Mouse (Mus musculus) neutrophil, adult 5-6 weeks (primary cell): Measurements from ENCODE around the gene Nlrp4f. TPM values are rescaled to one million over a fixed set of nuclear protein-coding genes. Genes with fewer than 3 reads are reported as not detected.

Experiments used
- ATAC-seq: fragments of 151-379, 151-347 bp; 2 replicates; pipeline ENCODE4 v1.8.0; 2017; ENCODE audit warnings: mild to moderate bottlenecking, moderate TSS enrichment; ENCODE audit not compliant: insufficient number of reproducible peaks, poor library complexity, low FRiP score, severe bottlenecking; ENCODE audit errors: extremely low read depth
- total RNA-seq: library from RNA; stranded (forward); fragments of 200-1000 nt; gene quantifications from 2 replicates; pipeline ENCODE4 v1.2.3, GENCODE M21; 2017

The Nlrp4f gene
- not detected in 2 replicates for total RNA-seq

- ATAC-seq: no peak
These were observed at the start of gene Nlrp4f for GRCm38 (mm10) chr13:65205877-65206276. TSS of gene Nlrp4f (minus strand) at chr13:65205977.

- ATAC-seq: no peak
These were observed 37.5 kb upstream of the Nlrp4f start for GRCm38 (mm10) chr13:65243273-65243672.

DNA sequence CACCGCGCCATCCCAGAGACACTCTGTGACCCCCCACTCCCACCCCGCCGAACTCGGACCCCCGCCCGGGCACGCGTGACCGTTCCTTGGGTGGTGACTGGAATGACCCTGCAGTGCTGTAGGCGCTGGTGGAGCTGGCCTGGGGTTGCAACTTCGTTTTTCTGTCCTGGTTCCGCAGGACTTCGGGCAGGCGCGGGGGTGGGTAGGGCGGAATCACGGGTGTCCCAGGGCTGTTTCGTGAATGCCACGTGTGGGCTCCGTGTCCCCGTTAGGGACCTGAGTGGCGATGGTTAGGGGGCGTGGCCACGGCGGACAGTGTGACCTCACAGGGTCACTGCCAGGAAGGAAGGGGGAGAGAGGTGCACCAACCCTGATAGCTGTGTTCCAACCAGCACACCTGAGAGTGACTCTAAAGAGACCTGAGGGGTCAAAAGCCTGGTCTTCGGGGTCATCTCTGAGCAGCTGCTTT is 36.6 kb upstream of the Nlrp4f start:
- no peak for ATAC-seq

GRCm38 (mm10) chr13:65241627-65242318 is 36.0 kb upstream of the Nlrp4f start:
- peak; percentile 7; the same call in 1 of the 2 replicates for ATAC-seq

GRCm38 (mm10) chr13:65241099-65241626 is 35.4 kb upstream of the Nlrp4f start:
- peak; percentile 69 for ATAC-seq

DNA sequence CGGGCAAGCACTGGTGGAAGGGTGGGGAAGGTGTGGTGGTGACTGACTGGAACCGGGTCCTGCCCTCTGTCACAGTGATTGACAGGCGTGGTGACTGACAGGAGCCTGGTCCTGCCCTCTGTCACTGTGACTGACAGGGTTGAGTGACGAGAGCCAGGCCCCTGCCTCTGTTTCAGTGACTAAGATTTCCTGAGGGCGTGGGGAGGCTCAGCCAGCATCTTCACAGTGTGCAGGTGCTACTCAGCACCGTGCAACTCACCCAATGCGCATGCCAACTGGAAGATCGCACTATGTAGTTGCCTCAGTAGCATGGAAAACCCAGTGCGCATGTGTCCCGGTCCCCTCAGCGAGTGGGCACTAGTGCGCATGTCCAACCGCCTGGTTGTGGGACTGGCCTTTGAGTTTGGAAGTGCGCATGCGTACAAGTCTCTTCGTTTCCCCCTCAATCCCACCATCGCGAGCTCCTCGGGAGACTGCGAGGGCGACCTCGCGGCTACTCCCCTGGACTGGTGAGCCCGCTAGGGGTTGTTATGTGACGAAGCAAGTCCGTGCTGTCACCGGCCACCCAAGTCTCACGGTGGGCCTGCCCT is 34.8 kb upstream of the Nlrp4f start:
- peak; percentile 72 for ATAC-seq

GRCm38 (mm10) chr13:65237211-65237610 is 31.4 kb upstream of the Nlrp4f start:
- no peak for ATAC-seq

DNA sequence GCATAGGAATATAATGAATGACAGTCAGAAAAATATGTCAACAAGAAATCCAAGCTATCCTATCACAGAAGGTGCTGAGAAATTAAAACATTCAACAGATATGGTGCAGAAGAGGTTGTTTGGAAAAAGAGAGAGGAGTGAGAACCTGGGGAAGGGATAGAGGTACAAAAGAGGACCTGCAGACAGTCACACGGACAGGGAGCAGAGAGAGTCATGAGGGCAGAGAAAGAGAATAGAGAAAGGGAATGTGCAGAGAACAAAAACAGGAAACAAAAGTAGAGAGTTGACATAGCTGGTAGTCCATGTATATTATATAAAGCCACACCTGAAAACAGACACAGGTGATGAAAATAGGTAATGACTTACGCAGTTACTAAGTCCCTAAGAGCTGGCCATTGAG is 20.9 kb upstream of the Nlrp4f start:
- no peak for ATAC-seq

DNA sequence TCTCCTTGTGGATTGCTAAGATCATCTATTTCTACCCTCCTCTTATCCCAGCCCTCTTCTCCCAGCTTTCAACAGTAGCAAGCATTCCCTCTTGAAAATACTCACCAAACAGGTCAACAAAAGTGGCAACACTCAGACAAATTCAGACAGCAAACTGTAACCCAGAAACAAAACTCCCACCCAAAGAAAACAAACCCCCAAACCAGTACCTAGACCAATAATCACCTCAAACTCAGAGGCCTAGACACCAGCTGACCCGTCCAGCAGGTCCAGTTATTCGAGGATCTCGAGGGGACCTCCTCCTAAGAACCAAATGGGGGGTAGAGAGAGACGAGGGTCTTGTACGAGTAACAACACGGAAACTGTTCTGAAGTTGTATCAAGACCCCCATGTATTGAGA is 20.2 kb upstream of the Nlrp4f start:
- no peak for ATAC-seq

- ATAC-seq: no peak
These were observed 5.1 kb downstream of the Nlrp4f start for GRCm38 (mm10) chr13:65200667-65201066.

DNA sequence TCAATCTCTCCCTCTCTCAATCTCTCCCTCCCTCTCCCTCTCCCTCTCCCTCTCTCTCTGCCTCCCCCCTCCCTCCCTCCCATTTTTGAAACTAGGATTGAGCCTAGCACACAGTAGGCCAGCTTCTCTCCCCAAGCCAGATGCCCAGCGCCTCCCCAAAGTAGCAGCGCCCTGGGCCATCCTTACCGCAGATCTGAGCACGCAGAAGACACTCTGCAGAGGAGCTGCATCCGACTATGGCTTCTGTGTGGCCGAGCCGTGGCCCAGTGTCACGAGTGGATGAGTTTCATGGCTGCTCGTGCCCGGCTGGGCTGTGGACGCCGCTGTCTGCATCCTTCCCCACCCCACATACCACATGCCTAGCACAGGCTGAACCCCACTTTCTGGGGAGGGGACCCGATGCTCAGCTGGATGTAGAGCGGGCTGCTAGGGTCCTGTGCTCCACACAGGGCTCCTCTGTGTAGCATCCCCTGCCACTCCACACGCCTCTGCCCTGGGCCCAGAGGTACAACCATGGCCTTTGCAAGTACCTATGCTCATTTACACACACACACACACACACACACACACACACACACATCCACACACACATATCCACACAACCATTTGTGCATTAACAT is 29.2 kb downstream of the Nlrp4f start:
- no peak for ATAC-seq

- peak; percentile 70; the same call in 1 of the 2 replicates for ATAC-seq
These were observed 29.9 kb downstream of the Nlrp4f start for GRCm38 (mm10) chr13:65175734-65176471.

GRCm38 (mm10) chr13:65174102-65174501 is 31.7 kb downstream of the Nlrp4f start:
- no peak for ATAC-seq

DNA sequence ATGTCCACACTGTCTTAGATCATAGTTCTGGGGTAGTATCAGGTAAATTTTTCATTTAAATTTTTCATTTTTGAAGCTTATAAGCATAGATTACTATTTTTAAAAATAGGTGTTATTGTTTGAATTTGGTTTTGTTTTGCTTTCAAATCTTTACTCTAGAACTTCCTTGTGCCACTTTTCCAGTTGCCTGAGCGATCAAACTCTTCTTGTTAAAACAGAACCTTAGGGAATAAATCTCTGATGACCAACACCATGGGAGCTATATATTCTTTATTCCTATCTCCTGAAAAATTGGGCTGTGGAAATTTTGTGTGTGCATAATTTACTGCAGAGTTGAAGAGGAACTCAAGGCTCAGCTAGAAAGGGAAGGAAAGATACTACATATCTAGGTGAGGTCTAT is 55.8 kb downstream of the Nlrp4f start, which contains the start of gene Olfr466:
Olfr466 (plus strand) TSS at position 301 of the 400 bp plus-strand sequence.
- no peak for ATAC-seq

- no peak for ATAC-seq
These were observed 68.0 kb downstream of the Nlrp4f start, which contains the start of gene Olfr465-ps1 for GRCm38 (mm10) chr13:65137789-65138188. TSS of gene Olfr465-ps1 (plus strand) at chr13:65138089.
